9 mouse cellular contexts compared by ENCODE assay signal in the genomic region with DNA sequence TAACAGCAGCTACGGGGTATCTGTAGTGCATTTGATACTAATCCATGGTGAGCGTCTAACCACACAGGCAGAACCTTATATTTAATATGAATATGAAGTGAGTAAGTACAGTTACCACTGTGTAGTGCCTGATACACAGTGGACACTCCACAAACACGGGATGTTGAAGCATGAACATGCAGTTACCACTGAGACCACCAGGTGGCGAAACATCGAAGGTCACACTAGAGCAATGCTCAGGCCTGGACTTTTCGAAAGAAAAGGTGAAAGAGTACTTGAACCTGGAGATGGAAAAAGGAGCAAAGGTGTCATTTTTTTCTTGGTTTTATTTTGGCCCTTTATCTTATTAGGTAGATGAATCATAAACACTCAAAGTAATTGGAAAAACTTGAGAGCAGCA. TPM values are rescaled to one million over a fixed set of nuclear protein-coding genes. Genes with fewer than 3 reads are reported as not detected.
DNase-seq lines count a peak whose midpoint lies in the region; ATAC-seq and TF ChIP-seq lines count a peak whose summit lies in the region.
"Had no signal": no experiment of that assay in that cellular context is flagged by ENCODE, and none has a peak within 500 bp of the region (broad histone marks: within the 10 kb centered on the region; RNA-seq: fewer than 3 reads in every experiment).

No protein-coding gene starts in this region.

- TF ChIP-seq CTCF in MEL (IDR thresholded peaks at IDR 0.05 in 2 of 3, conservative IDR thresholded peaks at IDR 0.05 in 1 of 3; ENCODE audit: control insufficient read depth in 1 of 3, insufficient read depth in 1 of 3, low read depth in 2 of 3, low read length in 3 of 3, poor library complexity in 1 of 3, severe bottlenecking in 1 of 3), result peak; percentile 59 to 66 (median 64)

- no peaks in the 10 kb centered on the region for H3K4me1 ChIP-seq in MEL (ENCODE audit: control insufficient read depth in 1 of 2, insufficient read depth in 2 of 2, low read length in 2 of 2)

- TF ChIP-seq EP300 in MEL (IDR thresholded peaks at IDR 0.05; ENCODE audit: low read depth in 1 of 2, low read length in 2 of 2), result no peak

- TF ChIP-seq RAD21 in MEL (IDR thresholded peaks at IDR 0.05; ENCODE audit: low read depth, low read length), result peak; percentile 26

- no peak overlapping the region for H3K4me3 ChIP-seq in MEL (ENCODE audit: control insufficient read depth in 1 of 2, insufficient read depth in 1 of 2, low read depth in 2 of 2, low read length in 2 of 2)
- H3K4me3 ChIP-seq: lung, embryonic 15.5 days had no signal

- H3K27me3 ChIP-seq in MEL (ENCODE audit: control insufficient read depth in 1 of 2, insufficient read depth in 2 of 2, low read length in 2 of 2), result no peaks in the 10 kb centered on the region
- H3K27me3 ChIP-seq: lung, embryonic 15.5 days had no signal

- ATAC-seq in frontal cortex, adult (ENCODE audit: low TSS enrichment), result no peak
- ATAC-seq in megakaryocyte-erythroid progenitor cell, adult 5-6 weeks (replicated peaks; ENCODE audit: low FRiP score, low TSS enrichment, poor library complexity, severe bottlenecking), result 0 out of 2 replicates have a peak, but pooled peaks have one; percentile 34

- no peak for TF ChIP-seq POLR2A in MEL (IDR thresholded peaks at IDR 0.05; ENCODE audit: control insufficient read depth in 1 of 2, insufficient read depth in 1 of 2, low read depth in 1 of 2, low read length in 2 of 2, poor library complexity in 1 of 2)

- H3K9me3 ChIP-seq in MEL (replicated peaks; ENCODE audit: insufficient read depth, low read length), result no peaks in the 10 kb centered on the region
- H3K9me3 ChIP-seq: lung, embryonic 15.5 days had no signal

- no peaks in the 10 kb centered on the region for H3K36me3 ChIP-seq in MEL (ENCODE audit: control insufficient read depth in 1 of 2, insufficient read depth in 2 of 2, low read length in 2 of 2)
- H3K36me3 ChIP-seq: lung, embryonic 15.5 days had no signal

- DNase-seq in frontal cortex, postnatal 25 days (ENCODE audit: low spot score in 2 of 2), result peak; percentile 52 to 53
- peak; percentile 49 for DNase-seq in MEL (ENCODE audit: low read depth, low spot score)
- DNase-seq in cerebellum, postnatal 14 days, result peak; percentile 84 to 89
- peak; percentile 34 to 74 for DNase-seq in heart, adult 9 months (ENCODE audit: low spot score in 2 of 2)
- DNase-seq in layer of hippocampus, postnatal 14 days (ENCODE audit: low spot score in 2 of 2), result peak; percentile 27 to 42
- DNase-seq in thymus, postnatal 10 days (ENCODE audit: low spot score in 2 of 2), result peak; percentile 47 to 79

- no peak overlapping the region for H3K9ac ChIP-seq in MEL (ENCODE audit: control insufficient read depth, low read depth, low read length, poor library complexity, severe bottlenecking)
- H3K9ac ChIP-seq: lung, embryonic 15.5 days had no signal

- no peaks in the 10 kb centered on the region for H3K79me2 ChIP-seq in MEL (ENCODE audit: control insufficient read depth, insufficient read depth, low read length, poor library complexity)

- no peak overlapping the region for H3K27ac ChIP-seq in MEL (ENCODE audit: control insufficient read depth, low read depth, low read length)

TF ChIP-seq in MEL, 35 proteins besides CTCF, POLR2A, EP300 and RAD21:
- no peak for TF ChIP-seq ZC3H11A (IDR thresholded peaks at IDR 0.05; ENCODE audit: low read depth, low read length)
- TF ChIP-seq SMC3 (IDR thresholded peaks at IDR 0.05; ENCODE audit: low read depth, low read length), result peak; percentile 69
- no peak for TF ChIP-seq NELFE (IDR thresholded peaks at IDR 0.05; ENCODE audit: low read depth, low read length)
- no peak for TF ChIP-seq TBP (IDR thresholded peaks at IDR 0.05; ENCODE audit: low read depth, low read length)

RNA-seq across cellular contexts. Expression of a gene that starts 38.1 kb away (rescaled TPM):
- total RNA-seq in MEL (2012; rRNA removed), result 9.7 and 10.9 TPM in 2 replicates
- 10 to 100 TPM in 1 of 2 experiments, not detected in 1; 11.4 TPM for polyA plus RNA-seq in MEL (2012; ENCODE audit: insufficient read depth in 1 of 2, insufficient read length in 2 of 2, low read depth in 1 of 2, low replicate concordance in 2 of 2, missing spikeins in 1 of 2)
- total RNA-seq in layer of hippocampus, postnatal 14 days (2021), result 10 to 100 TPM in 1 of 2 experiments, 1 to 10 TPM in 1; 8.9 to 13.6 TPM
- 1.2 TPM in 1 of 2 replicates, not detected in the other for total RNA-seq in megakaryocyte-erythroid progenitor cell, adult 5-6 weeks (2014; fragmentation: Nextera tagmentation)
- total RNA-seq in megakaryocyte-erythroid progenitor cell, adult 5-6 weeks (2017), result 0.34 TPM in 1 of 2 replicates, not detected in the other

RNA-seq across cellular contexts. Expression of a gene that starts 43.5 kb away (rescaled TPM):
- not detected in 2 replicates for total RNA-seq in MEL (2012; rRNA removed)
- polyA plus RNA-seq in MEL (2012; ENCODE audit: insufficient read depth in 1 of 2, insufficient read length in 2 of 2, low read depth in 1 of 2, low replicate concordance in 2 of 2, missing spikeins in 1 of 2), result not detected
- 10 to 100 TPM; 32.2 to 32.8 TPM for total RNA-seq in layer of hippocampus, postnatal 14 days (2021)
- total RNA-seq in megakaryocyte-erythroid progenitor cell, adult 5-6 weeks (2014; fragmentation: Nextera tagmentation), result not detected in 2 replicates
- total RNA-seq in megakaryocyte-erythroid progenitor cell, adult 5-6 weeks (2017), result not detected in 2 replicates

Comparison
In these comparisons a context has a peak if more than half of its experiments do, and no peak if none do; other contexts are left out.
1. DNase-seq: peak in every context shown above with its lines; median percentile 86 in cerebellum, postnatal 14 days; 63 in thymus, postnatal 10 days; 54 in heart, adult 9 months; 52 in frontal cortex, postnatal 25 days; 49 in MEL; 34 in layer of hippocampus, postnatal 14 days.
2. RNA of a gene that starts 43.5 kb away (total RNA-seq): 32.2 to 32.8 TPM in layer of hippocampus, postnatal 14 days; not detected in MEL and not detected in megakaryocyte-erythroid progenitor cell, adult 5-6 weeks; every median in the first group is over 10 times any median in the second.